Mouse (Mus musculus) kidney, embryonic 16.5 days (tissue): ENCODE measurements at regions not wholly inside any gene's neighbourhood (a gene's known extent, or its start where the extent isn't known, plus 50 kb on each side); places are given as distances from the start of the nearest gene placed in this dataset.

Experiments used
- ATAC-seq: fragments of 200-750 bp; cut with Nextera tagmentation; 2 replicates; pipeline ENCODE4 v1.8.0; 2017; ENCODE audit warnings: moderate TSS enrichment; ENCODE audit not compliant: low FRiP score, low TSS enrichment
- H3K27ac ChIP-seq: fragments of 300-500 bp; sonication (generic); 2 replicates; pipeline ENCODE4 v1.5.1; 2014; ENCODE audit warnings: low read length
- H3K27me3 ChIP-seq: fragments of 300-500 bp; sonication (generic); 2 replicates; pipeline ENCODE4 v1.6.1; 2014; ENCODE audit warnings: low read length, control low read depth, mixed read lengths; ENCODE audit not compliant: insufficient read depth
- H3K36me3 ChIP-seq: fragments of 300-500 bp; sonication (generic); 2 replicates; pipeline ENCODE4 v1.6.1; 2014; ENCODE audit warnings: low read length, control low read depth, mixed read lengths; ENCODE audit not compliant: insufficient read depth
- H3K4me1 ChIP-seq: fragments of 300-500 bp; sonication (generic); 2 replicates; pipeline ENCODE4 v1.6.1; 2014; ENCODE audit warnings: low read length, control low read depth, mixed read lengths; ENCODE audit not compliant: insufficient read depth
- H3K4me2 ChIP-seq: fragments of 300-500 bp; sonication (generic); replicated peaks from 2 replicates; pipeline ENCODE4 v1.6.1; 2014; ENCODE audit warnings: low read depth, low read length
- H3K4me3 ChIP-seq: fragments of 300-500 bp; sonication (generic); 2 replicates; pipeline ENCODE4 v1.5.1; 2014; ENCODE audit warnings: mild to moderate bottlenecking, low read length
- H3K9ac ChIP-seq: fragments of 300-500 bp; sonication (generic); replicated peaks from 2 replicates; pipeline ENCODE4 v1.6.1; 2014; ENCODE audit warnings: low read length
- H3K9me3 ChIP-seq: fragments of 300-500 bp; sonication (generic); 2 replicates; pipeline ENCODE4 v1.6.1; 2016; ENCODE audit warnings: low read length, control low read depth
- WGBS: fragments of 180-500 bp; shearing (Covaris S2); extraction: QIAGEN DNeasy Blood & Tissue Kit; methylation state at CpG from one replicate; pipeline ENCODE4 v1.1.7; 2014; 5-methylcytosine and 5-hydroxymethylcytosine counted together

- H3K9ac ChIP-seq, result no peak overlapping the region
- H3K4me1 ChIP-seq, result peaks cover 14% of the 10 kb centered on the region
- H3K36me3 ChIP-seq, result no peaks in the 10 kb centered on the region
- H3K27me3 ChIP-seq, result no peaks in the 10 kb centered on the region
- H3K4me3 ChIP-seq, result no peak overlapping the region
- no peak overlapping the region for H3K27ac ChIP-seq
- WGBS, result 53% methylated on average over 7 of the region's 7 CpGs
- H3K4me2 ChIP-seq, result no peak overlapping the region
- no peak for ATAC-seq
- no peaks in the 10 kb centered on the region for H3K9me3 ChIP-seq
Measured at GRCm38 (mm10) chr16:70178975-70179374, 134.8 kb upstream of the Gbe1 start.

- no peak for ATAC-seq
- H3K9me3 ChIP-seq, result 0 out of 2 replicates have a peak, but pooled peaks cover 3% of the 10 kb centered on the region
- WGBS, result 60% methylated on average over 1 of the region's 1 CpGs
- no peak overlapping the region for H3K9ac ChIP-seq
- H3K4me2 ChIP-seq, result no peak overlapping the region
- no peak overlapping the region for H3K4me3 ChIP-seq
- H3K27ac ChIP-seq, result no peak overlapping the region
- H3K36me3 ChIP-seq, result no peaks in the 10 kb centered on the region
- no peaks in the 10 kb centered on the region for H3K4me1 ChIP-seq
- no peaks in the 10 kb centered on the region for H3K27me3 ChIP-seq
Measured at GRCm38 (mm10) chr16:70213861-70214597, 99.7 kb upstream of the Gbe1 start.

- no peaks in the 10 kb centered on the region for H3K27me3 ChIP-seq
- H3K36me3 ChIP-seq, result no peaks in the 10 kb centered on the region
- no peak overlapping the region for H3K4me2 ChIP-seq
- H3K9me3 ChIP-seq, result 0 out of 2 replicates have a peak, but pooled peaks cover 3% of the 10 kb centered on the region
- ATAC-seq, result no peak
- no peak overlapping the region for H3K27ac ChIP-seq
- H3K4me1 ChIP-seq, result no peaks in the 10 kb centered on the region
- no peak overlapping the region for H3K9ac ChIP-seq
- 8% methylated on average over 4 of the region's 4 CpGs for WGBS
- H3K4me3 ChIP-seq, result no peak overlapping the region
Measured at GRCm38 (mm10) chr16:70214800-70215199, 98.9 kb upstream of the Gbe1 start.

GRCm38 (mm10) chr16:70227601-70228226 is 86.0 kb upstream of the Gbe1 start:
- Histone ChIP-seq H3K4me3 (no peak overlapping the region), H3K9me3 (no peaks in the 10 kb centered on the region), H3K4me2 (peak overlapping the region; percentile 29; the same call in 1 of the 2 replicates), H3K27me3 (no peaks in the 10 kb centered on the region), H3K36me3 (no peaks in the 10 kb centered on the region), H3K27ac (peak overlapping the region; percentile 61), H3K9ac (no peak overlapping the region), H3K4me1 (peaks cover 7% of the 10 kb centered on the region; the same call in 1 of the 2 replicates)
- WGBS, result 71% methylated on average over 9 of the region's 9 CpGs
- peak; percentile 93 for ATAC-seq

- Histone ChIP-seq H3K4me1 (peaks cover 7% of the 10 kb centered on the region; the same call in 1 of the 2 replicates), H3K4me3 (no peak overlapping the region), H3K4me2 (no peak overlapping the region), H3K36me3 (no peaks in the 10 kb centered on the region), H3K27me3 (no peaks in the 10 kb centered on the region), H3K9me3 (no peaks in the 10 kb centered on the region), H3K9ac (no peak overlapping the region), H3K27ac (no peak overlapping the region)
- WGBS, result 89% methylated on average over 9 of the region's 9 CpGs
- ATAC-seq, result no peak
Measured at GRCm38 (mm10) chr16:70232706-70233105, 81.0 kb upstream of the Gbe1 start.

- Histone ChIP-seq H3K27ac (no peak overlapping the region), H3K4me1 (peaks cover 13% of the 10 kb centered on the region), H3K9me3 (no peaks in the 10 kb centered on the region), H3K4me2 (no peak overlapping the region), H3K4me3 (no peak overlapping the region), H3K9ac (no peak overlapping the region), H3K36me3 (no peaks in the 10 kb centered on the region), H3K27me3 (no peaks in the 10 kb centered on the region)
- ATAC-seq, result no peak
- 91% methylated on average over 4 of the region's 4 CpGs for WGBS
Measured at GRCm38 (mm10) chr16:70235189-70235588, 78.6 kb upstream of the Gbe1 start.

- no peaks in the 10 kb centered on the region for H3K27me3 ChIP-seq
- 9% methylated on average over 7 of the region's 7 CpGs for WGBS
- peaks cover 21% of the 10 kb centered on the region for H3K4me1 ChIP-seq
- no peak overlapping the region for H3K9ac ChIP-seq
- H3K9me3 ChIP-seq, result no peaks in the 10 kb centered on the region
- H3K36me3 ChIP-seq, result no peaks in the 10 kb centered on the region
- no peak overlapping the region for H3K4me2 ChIP-seq
- H3K27ac ChIP-seq, result peak overlapping the region; percentile 62
- peak; percentile 94 for ATAC-seq
- no peak overlapping the region for H3K4me3 ChIP-seq
Measured at GRCm38 (mm10) chr16:70239432-70239941, 74.3 kb upstream of the Gbe1 start.

- ATAC-seq, result no peak
- no peak overlapping the region for H3K4me2 ChIP-seq
- H3K4me3 ChIP-seq, result no peak overlapping the region
- no peak overlapping the region for H3K27ac ChIP-seq
- H3K27me3 ChIP-seq, result no peaks in the 10 kb centered on the region
- no peaks in the 10 kb centered on the region for H3K36me3 ChIP-seq
- no peak overlapping the region for H3K9ac ChIP-seq
- H3K4me1 ChIP-seq, result peaks cover 17% of the 10 kb centered on the region
- no peaks in the 10 kb centered on the region for H3K9me3 ChIP-seq
- WGBS, result 52% methylated on average over 4 of the region's 4 CpGs
Measured at GRCm38 (mm10) chr16:70244205-70244756, 69.5 kb upstream of the Gbe1 start.

GRCm38 (mm10) chr16:70244963-70245362 is 68.8 kb upstream of the Gbe1 start:
- no peak overlapping the region for H3K9ac ChIP-seq
- no peaks in the 10 kb centered on the region for H3K27me3 ChIP-seq
- ATAC-seq, result no peak
- no peak overlapping the region for H3K4me3 ChIP-seq
- peaks cover 11% of the 10 kb centered on the region for H3K4me1 ChIP-seq
- WGBS, result 89% methylated on average over 2 of the region's 2 CpGs
- no peak overlapping the region for H3K4me2 ChIP-seq
- no peak overlapping the region for H3K27ac ChIP-seq
- no peaks in the 10 kb centered on the region for H3K36me3 ChIP-seq
- H3K9me3 ChIP-seq, result no peaks in the 10 kb centered on the region

GRCm38 (mm10) chr16:70259364-70259763 is 54.4 kb upstream of the Gbe1 start:
- WGBS, result 50% methylated on average over 1 of the region's 1 CpGs
- no peak for ATAC-seq
- H3K36me3 ChIP-seq, result no peaks in the 10 kb centered on the region

More at GRCm38 (mm10) chr16:70259364-70259763, 54.4 kb upstream of the Gbe1 start:
- no peak overlapping the region for H3K4me2 ChIP-seq
- H3K4me3 ChIP-seq, result no peak overlapping the region
- no peaks in the 10 kb centered on the region for H3K9me3 ChIP-seq
- H3K27ac ChIP-seq, result no peak overlapping the region
- no peaks in the 10 kb centered on the region for H3K27me3 ChIP-seq
- no peaks in the 10 kb centered on the region for H3K4me1 ChIP-seq
- no peak overlapping the region for H3K9ac ChIP-seq
